Mouse (Mus musculus) B cell, adult 2 months (primary cell): Measurements from ENCODE around the gene Slc39a11.

ENCODE experiments used
- DNase-seq, 2 experiments: peaks; one replicate each; pipeline ENCODE4 v3.0.0; 2022

Gene Slc39a11

GRCm38 (mm10) chr11:113538406-113538917 is 111.4 kb downstream of the Slc39a11 start:
- DNase-seq, result no peak

- DNase-seq, result no peak
These were observed 112.2 kb downstream of the Slc39a11 start for GRCm38 (mm10) chr11:113537715-113538114.

GRCm38 (mm10) chr11:113537199-113537586 is 112.7 kb downstream of the Slc39a11 start:
- no peak for DNase-seq

- DNase-seq, result no peak
These were observed 113.3 kb downstream of the Slc39a11 start for GRCm38 (mm10) chr11:113536308-113537198.

GRCm38 (mm10) chr11:113534341-113534740 is 115.5 kb downstream of the Slc39a11 start:
- no peak for DNase-seq

- no peak for DNase-seq
These were observed 115.9 kb downstream of the Slc39a11 start for GRCm38 (mm10) chr11:113533931-113534330.

GRCm38 (mm10) chr11:113528391-113528790 is 121.5 kb downstream of the Slc39a11 start:
- DNase-seq, result no peak

GRCm38 (mm10) chr11:113525731-113526130 is 124.1 kb downstream of the Slc39a11 start:
- DNase-seq, result no peak

GRCm38 (mm10) chr11:113522726-113523125 is 127.2 kb downstream of the Slc39a11 start:
- DNase-seq, result no peak

GRCm38 (mm10) chr11:113521469-113522190 is 128.2 kb downstream of the Slc39a11 start:
- no peak for DNase-seq

- no peak for DNase-seq
These were observed 128.9 kb downstream of the Slc39a11 start for GRCm38 (mm10) chr11:113520851-113521461.

GRCm38 (mm10) chr11:113520373-113520772 is 129.5 kb downstream of the Slc39a11 start:
- no peak for DNase-seq

GRCm38 (mm10) chr11:113519973-113520372 is 129.9 kb downstream of the Slc39a11 start:
- no peak for DNase-seq

- no peak for DNase-seq
These were observed 131.7 kb downstream of the Slc39a11 start for GRCm38 (mm10) chr11:113518176-113518575.

- DNase-seq, result no peak
These were observed 133.7 kb downstream of the Slc39a11 start for GRCm38 (mm10) chr11:113516156-113516555.

GRCm38 (mm10) chr11:113512976-113513375 is 136.9 kb downstream of the Slc39a11 start:
- no peak for DNase-seq

GRCm38 (mm10) chr11:113512150-113512549 is 137.7 kb downstream of the Slc39a11 start:
- no peak for DNase-seq

- DNase-seq, result no peak
These were observed 138.8 kb downstream of the Slc39a11 start for GRCm38 (mm10) chr11:113510969-113511625.

GRCm38 (mm10) chr11:113510249-113510648 is 139.6 kb downstream of the Slc39a11 start:
- DNase-seq, result no peak

GRCm38 (mm10) chr11:113507716-113508480 is 142.0 kb downstream of the Slc39a11 start:
- DNase-seq, result no peak

- no peak for DNase-seq
These were observed 144.2 kb downstream of the Slc39a11 start for GRCm38 (mm10) chr11:113505551-113506160.
